Mouse (Mus musculus): ENCODE measurements at regions not wholly inside any gene's neighbourhood (a gene's known extent, or its start where the extent isn't known, plus 50 kb on each side); places are given as distances from the start of the nearest gene placed in this dataset.

DNA sequence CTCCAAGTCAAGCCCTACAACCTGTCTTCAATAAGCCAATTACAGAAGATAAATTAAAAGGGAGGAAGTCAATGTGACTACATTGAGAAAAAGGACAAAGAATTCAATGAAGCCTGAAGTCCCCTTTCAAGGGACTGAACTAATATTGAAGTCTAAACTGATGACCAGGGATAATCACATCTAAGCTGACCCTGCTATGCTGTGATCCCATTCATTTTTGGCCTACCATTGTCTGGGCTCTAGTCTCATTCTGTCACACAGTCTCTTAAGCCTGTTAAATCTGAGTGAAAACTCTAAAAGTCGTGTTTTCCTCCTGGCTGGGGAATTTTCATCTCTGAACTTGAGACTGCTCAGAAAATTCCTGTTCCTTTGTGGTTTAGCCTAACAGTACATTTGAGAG lies 2480.0 kb upstream of the Cdh20 start:
- TF ChIP-seq EP300 (IDR thresholded peaks at IDR 0.05; ENCODE audit: low read depth in 1 of 2, low read length in 2 of 2) (no peak), CTCF (IDR thresholded peaks at IDR 0.05 in 2 of 3, conservative IDR thresholded peaks at IDR 0.05 in 1 of 3; ENCODE audit: control insufficient read depth in 1 of 3, insufficient read depth in 1 of 3, low read depth in 2 of 3, low read length in 3 of 3, poor library complexity in 1 of 3, severe bottlenecking in 1 of 3) (no peak), UBTF (IDR thresholded peaks at IDR 0.05; ENCODE audit: borderline replicate concordance, insufficient read depth, low read depth, low read length) (no peak), SMC3 (IDR thresholded peaks at IDR 0.05; ENCODE audit: low read depth, low read length) (no peak), CHD2 (IDR thresholded peaks at IDR 0.05; ENCODE audit: low read length) (no peak), USF2 (IDR thresholded peaks at IDR 0.05; ENCODE audit: borderline replicate concordance in 1 of 2, insufficient read depth in 1 of 2, low read depth in 1 of 2, low read length in 2 of 2) (no peak), MAX (IDR thresholded peaks at IDR 0.05; ENCODE audit: low read length) (no peak), GATA1 (IDR thresholded peaks at IDR 0.05; ENCODE audit: low read depth, low read length) (no peak), POLR2AphosphoS2 (IDR thresholded peaks at IDR 0.05; ENCODE audit: low read length) (no peak), MYC (IDR thresholded peaks at IDR 0.05; ENCODE audit: low read depth, low read length) (no peak), ELF1 (IDR thresholded peaks at IDR 0.05; ENCODE audit: low read depth, low read length) (no peak), POLR2A (IDR thresholded peaks at IDR 0.05; ENCODE audit: control insufficient read depth in 1 of 2, insufficient read depth in 1 of 2, low read depth in 1 of 2, low read length in 2 of 2, poor library complexity in 1 of 2) (no peak), TCF12 (IDR thresholded peaks at IDR 0.05; ENCODE audit: low read depth, low read length) (no peak), ETS1 (IDR thresholded peaks at IDR 0.05; ENCODE audit: low read depth, low read length) (no peak)
